Comparison of ENCODE assay signal across 8 mouse cellular contexts in genomic region chr7:28301616-28302433, GRCm38 (mm10). TPM values are rescaled to one million over a fixed set of nuclear protein-coding genes. Genes with fewer than 3 reads are reported as not detected.
DNase-seq lines count a peak whose midpoint lies in the region; ATAC-seq and TF ChIP-seq lines count a peak whose summit lies in the region.

Dll3 (minus strand) TSS chr7:28302238.

- peak within 1 kb of the TSS; percentile 65 for H3K4me2 ChIP-seq in heart, embryonic 15.5 days

- 3% methylated on average over 30 of the region's 30 CpGs for WGBS in heart, embryonic 15.5 days

- H3K9me3 ChIP-seq in ES-Bruce4 (replicated peaks; ENCODE audit: control insufficient read depth, insufficient read depth, low read length, poor library complexity, severe bottlenecking): no peaks in the 10 kb centered on the region
- no peaks in the 10 kb centered on the region for H3K9me3 ChIP-seq in heart, embryonic 15.5 days (replicated peaks)

- peak; percentile 69 for DNase-seq in 416B (ENCODE audit: low read depth)
- DNase-seq in embryo, embryonic 9.5 days (ENCODE audit: extremely low spot score): peak; percentile 79
- peak; percentile 65 for DNase-seq in kidney, postnatal 14 days
- DNase-seq in lung, postnatal 10 days: peak; percentile 75
- DNase-seq in retina, postnatal 7 days (ENCODE audit: low read depth, low spot score): peak; percentile 52
- DNase-seq in cerebellum, adult 11 months: no peak

- H3K36me3 ChIP-seq in ES-Bruce4 (ENCODE audit: control insufficient read depth, insufficient read depth, low read length, poor library complexity, severe bottlenecking): peaks cover 16% of the 10 kb centered on the region
- H3K36me3 ChIP-seq in heart, embryonic 15.5 days: peaks cover 22% of the 10 kb centered on the region

- TF ChIP-seq CTCF in ES-Bruce4 (IDR thresholded peaks at IDR 0.05; ENCODE audit: low read depth, low read length): peak; percentile 44

- no peak within 1 kb of the TSS for H3K27ac ChIP-seq in ES-Bruce4 (ENCODE audit: insufficient read depth, low read length)
- H3K27ac ChIP-seq in heart, embryonic 15.5 days: no peak within 1 kb of the TSS

- H3K4me3 ChIP-seq in ES-Bruce4 (ENCODE audit: low read depth, low read length): peak within 1 kb of the TSS; percentile 59
- peak within 1 kb of the TSS; percentile 41 for H3K4me3 ChIP-seq in heart, embryonic 15.5 days

- no peaks in the 10 kb centered on the region for H3K27me3 ChIP-seq in ES-Bruce4 (ENCODE audit: control insufficient read depth, insufficient read depth, low read length, poor library complexity, severe bottlenecking)
- peaks cover 65% of the 10 kb centered on the region for H3K27me3 ChIP-seq in heart, embryonic 15.5 days

- peak within 1 kb of the TSS; percentile 64 for H3K9ac ChIP-seq in ES-Bruce4 (ENCODE audit: low read depth, poor library complexity, severe bottlenecking)
- H3K9ac ChIP-seq in heart, embryonic 15.5 days: peak within 1 kb of the TSS; percentile 35

- peak; percentile 49; the same call in 1 of the 2 replicates for TF ChIP-seq EP300 in ES-Bruce4 (IDR thresholded peaks at IDR 0.05; ENCODE audit: insufficient read depth, low read depth, low read length)

- TF ChIP-seq POLR2A in ES-Bruce4 (IDR thresholded peaks at IDR 0.05; ENCODE audit: insufficient read depth, low read length): no peak

- 0 out of 2 replicates have a peak, but pooled peaks have one; percentile 51 for ATAC-seq in heart, embryonic 15.5 days (replicated peaks; ENCODE audit: insufficient number of reproducible peaks, insufficient read depth, low FRiP score, low read depth)

- H3K4me1 ChIP-seq in ES-Bruce4 (ENCODE audit: control insufficient read depth, insufficient read depth, low read length): no peaks in the 10 kb centered on the region
- H3K4me1 ChIP-seq in heart, embryonic 15.5 days (replicated peaks): peaks cover 13% of the 10 kb centered on the region; the same call in 1 of the 2 replicates

RNA-seq across cellular contexts. Expression of gene Dll3, which starts in this region (rescaled TPM):
- 9.5 and 10.5 TPM in 2 replicates for polyA plus RNA-seq in ES-Bruce4 (2011; ENCODE audit: insufficient read depth, insufficient read length, low read depth, missing spikeins)
- 0.16 and 0.34 TPM in 2 replicates for polyA plus RNA-seq in heart, embryonic 15.5 days (2015; fragmentation: Nextera tagmentation; extraction: Ambion mirVana)

Comparison
In these comparisons a context has a peak if more than half of its experiments do, and no peak if none do; other contexts are left out.
1. Peak in ATAC-seq, H3K4me3 ChIP-seq, H3K9ac ChIP-seq and H3K4me2 ChIP-seq in heart, embryonic 15.5 days; RNA of the gene not detected or under 1 TPM.